Mouse (Mus musculus) liver, embryonic 16.5 days (tissue): Measurements from ENCODE around the gene Tmem184b. TPM values are rescaled to one million over a fixed set of nuclear protein-coding genes. Genes with fewer than 3 reads are reported as not detected.
A peak's percentile ranks its signal among the peaks of the same experiment; 100 is the strongest.

Source experiments
- ATAC-seq: fragments of 200-750 bp; cut with Nextera tagmentation; 2 replicates; pipeline ENCODE4 v1.8.0; 2017; ENCODE audit warnings: low read depth, mild to moderate bottlenecking, moderate number of reproducible peaks, moderate library complexity
- H3K27ac ChIP-seq: fragments of 300-500 bp; sonication (generic); 2 replicates; pipeline ENCODE4 v1.5.1; 2014; ENCODE audit warnings: mild to moderate bottlenecking, low read length
- H3K27me3 ChIP-seq: fragments of 300-500 bp; sonication (generic); 2 replicates; pipeline ENCODE4 v1.6.1; 2014; ENCODE audit warnings: low read depth, low read length, mixed read lengths; ENCODE audit not compliant: control insufficient read depth, insufficient read depth
- H3K36me3 ChIP-seq: fragments of 300-500 bp; sonication (generic); 2 replicates; pipeline ENCODE4 v1.6.1; 2014; ENCODE audit warnings: mild to moderate bottlenecking; ENCODE audit not compliant: control insufficient read depth, insufficient read depth
- H3K4me1 ChIP-seq: fragments of 300-500 bp; sonication (generic); 2 replicates; pipeline ENCODE4 v1.6.1; 2014; ENCODE audit warnings: low read depth, low read length, mixed read lengths; ENCODE audit not compliant: control insufficient read depth
- H3K4me2 ChIP-seq: fragments of 300-500 bp; sonication (generic); 2 replicates; pipeline ENCODE4 v1.6.1; 2014; ENCODE audit warnings: low read depth, low read length, mixed read lengths
- H3K4me3 ChIP-seq: fragments of 300-500 bp; sonication (generic); 2 replicates; pipeline ENCODE4 v1.5.1; 2014; ENCODE audit warnings: low read depth, mild to moderate bottlenecking, low read length
- H3K9ac ChIP-seq: fragments of 300-500 bp; sonication (generic); 2 replicates; pipeline ENCODE4 v1.6.1; 2014; ENCODE audit warnings: low read depth, low read length
- H3K9me3 ChIP-seq: fragments of 300-500 bp; sonication (generic); replicated peaks from 2 replicates; pipeline ENCODE4 v1.6.1; 2016; ENCODE audit warnings: low read length; ENCODE audit not compliant: control insufficient read depth
- WGBS: fragments of 180-500 bp; shearing (Covaris S2); extraction: QIAGEN DNeasy Blood & Tissue Kit; methylation state at CpG from one replicate; pipeline ENCODE4 v1.1.7; 2014; ENCODE audit not compliant: insufficient replicate concordance; 5-methylcytosine and 5-hydroxymethylcytosine counted together
- polyA plus RNA-seq: library from polyadenylated mRNA; unstranded; fragments of >200 nt; fragmentation: Nextera tagmentation; extraction: Ambion mirVana; gene quantifications from 2 replicates; pipeline ENCODE4 v1.2.1, GENCODE M21; 2015

Gene Tmem184b
- 10.4 and 12.1 TPM in 2 replicates for polyA plus RNA-seq

DNA sequence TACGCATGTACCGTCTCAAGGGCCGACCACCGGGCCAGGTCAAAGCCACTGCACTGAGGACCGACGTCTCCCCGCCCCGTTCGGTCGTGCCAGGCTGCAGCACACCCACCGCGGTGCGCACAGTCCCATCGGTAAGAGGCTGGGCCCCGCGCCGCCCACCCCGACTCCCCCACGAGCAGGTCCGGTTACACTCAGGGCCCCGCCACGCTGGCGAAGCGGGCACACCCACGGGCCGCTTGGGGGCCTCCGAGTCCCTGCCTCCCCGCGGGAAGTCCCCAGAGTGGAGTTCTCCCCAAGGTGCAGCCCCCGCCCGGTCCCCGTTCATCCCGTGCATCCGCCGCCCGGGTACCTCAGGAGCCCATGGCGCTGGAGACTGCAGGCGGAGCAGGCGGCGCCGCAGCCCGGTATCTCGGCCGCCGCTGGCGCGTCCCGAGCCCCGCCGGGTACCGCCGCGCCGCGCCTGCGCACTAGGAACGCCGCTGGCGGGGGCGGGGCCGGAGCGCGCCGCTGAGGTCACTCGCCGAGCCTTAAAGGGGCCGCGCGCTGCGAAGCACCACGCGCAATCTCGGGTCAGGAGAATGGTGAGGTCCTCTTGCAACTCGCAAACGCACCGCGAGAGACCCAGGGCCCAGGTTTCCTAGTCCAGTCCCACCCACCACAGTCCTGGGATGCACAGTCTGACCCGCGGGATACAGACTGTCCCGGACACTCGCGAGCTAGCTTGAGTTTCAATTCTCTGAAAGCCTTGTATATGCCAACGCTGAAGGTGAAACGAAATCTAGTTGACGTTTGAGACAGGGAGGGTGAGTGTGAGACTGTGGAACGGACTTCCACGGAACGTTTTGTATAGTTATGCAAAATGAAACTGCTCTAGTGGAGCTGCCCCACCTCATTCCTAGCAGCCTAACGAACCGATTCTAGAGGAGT lies at the start of gene Tmem184b:
TSS of gene Tmem184b (minus strand) at position 734 of the 927 bp plus-strand sequence.
- ATAC-seq = peak; percentile 92
- Histone ChIP-seq H3K9me3 (no peaks in the 10 kb centered on the region), H3K36me3 (no peaks in the 10 kb centered on the region), H3K27me3 (peaks cover 3% of the 10 kb centered on the region; the same call in 1 of the 2 replicates), H3K9ac (peak within 1 kb of the TSS; percentile 77), H3K4me2 (peak within 1 kb of the TSS; percentile 91), H3K4me3 (peak within 1 kb of the TSS; percentile 76), H3K4me1 (peaks cover 20% of the 10 kb centered on the region), H3K27ac (no peak within 1 kb of the TSS)
- WGBS = under 1% methylated on average over 88 of the region's 90 CpGs

DNA sequence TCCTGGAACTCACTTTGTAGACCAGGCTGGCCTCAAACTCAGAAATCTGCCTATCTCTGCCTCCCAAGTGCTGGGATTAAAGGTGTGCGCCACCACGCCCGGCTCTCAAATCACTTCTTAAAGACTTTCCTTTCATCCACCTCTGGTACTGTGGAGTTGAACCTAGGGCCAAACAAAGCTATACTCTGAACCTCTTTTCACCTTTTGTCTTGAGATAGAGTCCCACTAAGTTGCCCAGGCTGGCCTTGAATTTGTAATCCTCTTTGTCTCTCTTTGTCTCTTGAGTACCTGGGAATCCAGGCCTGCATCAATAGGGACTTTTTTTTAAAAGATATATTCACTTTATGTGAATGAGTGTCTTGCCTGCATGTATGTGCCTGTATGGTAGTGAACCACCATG lies 44.7 kb upstream of the Tmem184b start:
- ATAC-seq = no peak
- Histone ChIP-seq H3K36me3 (no peaks in the 10 kb centered on the region), H3K4me1 (no peaks in the 10 kb centered on the region), H3K4me3 (no peak overlapping the region), H3K27ac (no peak overlapping the region), H3K9me3 (no peaks in the 10 kb centered on the region), H3K4me2 (no peak overlapping the region), H3K9ac (no peak overlapping the region), H3K27me3 (no peaks in the 10 kb centered on the region)
- WGBS = 78% methylated on average over 3 of the region's 3 CpGs

DNA sequence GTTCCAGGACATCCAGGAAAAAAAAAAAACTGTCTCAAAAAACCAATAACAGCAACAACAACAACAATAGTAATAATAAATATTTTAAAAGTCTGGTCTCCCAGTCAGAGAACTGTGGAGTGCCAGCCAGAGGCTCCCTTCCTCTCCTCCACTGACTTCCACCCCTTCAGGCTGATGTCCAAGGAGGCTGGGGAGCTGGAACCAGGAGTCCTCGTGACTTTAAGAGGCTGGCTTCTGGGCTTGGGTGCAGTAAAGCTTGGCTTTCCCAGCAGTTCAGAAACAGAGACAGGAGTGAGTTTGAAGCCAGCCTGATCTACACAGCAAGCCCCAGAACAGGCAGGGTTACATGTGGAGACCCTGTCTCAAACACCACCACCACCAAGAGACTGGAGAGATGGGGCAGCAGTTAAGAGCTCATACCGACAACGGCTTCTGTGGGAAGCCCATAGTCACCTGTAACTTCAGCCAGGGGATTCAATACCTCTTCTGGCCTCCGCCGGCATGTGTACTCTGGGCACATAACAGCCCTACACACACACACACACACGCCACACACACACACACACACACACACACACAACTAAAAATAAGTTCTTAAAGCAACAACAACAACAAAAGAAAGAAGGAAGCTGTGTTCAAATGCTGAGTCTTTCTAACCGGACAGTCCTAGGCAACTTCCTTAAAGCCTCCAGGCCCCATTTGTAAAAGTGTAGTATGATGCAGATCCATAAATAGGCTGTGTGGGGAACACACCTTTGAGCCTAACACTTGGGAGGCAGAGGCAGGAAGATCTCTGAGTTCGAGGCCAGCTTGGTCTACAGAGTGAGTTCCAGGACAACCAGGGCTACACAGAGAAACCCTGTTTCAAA lies 42.7 kb upstream of the Tmem184b start:
- H3K4me3 ChIP-seq = no peak overlapping the region
- H3K9ac ChIP-seq = no peak overlapping the region
- no peaks in the 10 kb centered on the region for H3K9me3 ChIP-seq
- peaks cover 2% of the 10 kb centered on the region; the same call in 1 of the 2 replicates for H3K4me1 ChIP-seq
- no peak overlapping the region for H3K27ac ChIP-seq
- 44% methylated on average over 8 of the region's 8 CpGs for WGBS
- H3K4me2 ChIP-seq = no peak overlapping the region
- no peak for ATAC-seq
- H3K27me3 ChIP-seq = peaks cover 14% of the 10 kb centered on the region
- H3K36me3 ChIP-seq = no peaks in the 10 kb centered on the region

DNA sequence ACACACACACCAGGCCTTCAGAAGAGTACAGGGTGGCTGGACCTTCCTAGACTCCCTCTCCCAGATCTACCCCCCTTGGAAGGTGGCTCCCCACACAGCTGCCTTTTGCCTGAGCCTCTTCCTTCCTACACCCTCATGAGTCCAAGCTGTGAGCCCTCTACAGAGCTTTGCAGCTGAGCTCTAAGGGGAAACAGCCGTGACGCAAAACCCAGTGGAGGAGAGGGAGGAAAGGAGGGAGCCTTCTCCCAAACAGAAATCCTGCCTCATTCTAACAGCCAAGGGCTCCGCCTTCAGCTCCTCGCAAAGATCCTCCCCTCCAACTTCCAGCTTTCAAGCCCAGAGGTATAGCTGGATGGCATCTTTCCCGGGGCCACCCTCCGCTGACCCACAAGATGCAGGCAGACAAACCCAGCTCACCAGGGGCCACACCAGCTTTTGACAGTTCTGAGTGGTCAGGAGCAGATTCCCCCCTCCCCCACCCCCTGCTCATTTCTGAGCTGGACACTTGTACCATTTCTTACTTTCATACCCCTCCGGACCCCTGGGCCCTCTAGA lies 40.6 kb upstream of the Tmem184b start:
- H3K4me3 ChIP-seq = no peak overlapping the region
- ATAC-seq = no peak
- peaks cover 2% of the 10 kb centered on the region for H3K4me1 ChIP-seq
- H3K27me3 ChIP-seq = peaks cover 14% of the 10 kb centered on the region
- WGBS = 63% methylated on average over 7 of the region's 7 CpGs
- no peaks in the 10 kb centered on the region for H3K9me3 ChIP-seq
- no peak overlapping the region for H3K9ac ChIP-seq
- no peak overlapping the region for H3K27ac ChIP-seq
- H3K36me3 ChIP-seq = no peaks in the 10 kb centered on the region
- H3K4me2 ChIP-seq = no peak overlapping the region

DNA sequence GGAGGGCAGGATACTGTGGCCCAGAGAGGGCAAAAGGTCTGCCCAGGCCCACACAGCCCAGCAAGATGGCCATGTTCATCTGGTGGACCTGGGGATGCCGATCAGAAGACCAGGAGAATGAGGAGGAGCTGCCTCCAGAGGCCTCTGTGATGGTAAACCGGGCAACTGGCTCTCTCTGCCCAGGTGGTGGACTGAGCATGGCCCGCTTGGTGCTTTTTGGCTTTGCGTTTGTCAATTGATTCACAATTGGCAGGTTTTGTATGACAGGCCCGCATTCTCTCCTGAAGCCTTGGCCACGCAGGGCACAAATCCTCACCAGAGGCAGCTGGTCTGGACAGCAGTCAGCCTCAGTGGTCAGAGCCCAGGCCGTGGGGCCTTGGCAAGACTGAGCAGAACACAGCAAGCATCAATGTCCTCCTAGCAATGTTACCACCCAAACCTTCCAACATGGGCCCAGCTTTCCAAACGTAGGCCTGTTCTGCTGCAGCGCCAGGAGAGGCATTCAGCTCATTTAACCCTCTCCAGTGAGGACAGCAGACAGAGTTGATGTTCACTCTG lies 39.7 kb upstream of the Tmem184b start:
- no peak overlapping the region for H3K4me2 ChIP-seq
- H3K27me3 ChIP-seq = peaks cover 14% of the 10 kb centered on the region
- no peak for ATAC-seq
- H3K27ac ChIP-seq = no peak overlapping the region
- H3K36me3 ChIP-seq = no peaks in the 10 kb centered on the region
- no peak overlapping the region for H3K9ac ChIP-seq
- no peak overlapping the region for H3K4me3 ChIP-seq
- H3K9me3 ChIP-seq = no peaks in the 10 kb centered on the region
- peaks cover 2% of the 10 kb centered on the region for H3K4me1 ChIP-seq
- 72% methylated on average over 9 of the region's 9 CpGs for WGBS

DNA sequence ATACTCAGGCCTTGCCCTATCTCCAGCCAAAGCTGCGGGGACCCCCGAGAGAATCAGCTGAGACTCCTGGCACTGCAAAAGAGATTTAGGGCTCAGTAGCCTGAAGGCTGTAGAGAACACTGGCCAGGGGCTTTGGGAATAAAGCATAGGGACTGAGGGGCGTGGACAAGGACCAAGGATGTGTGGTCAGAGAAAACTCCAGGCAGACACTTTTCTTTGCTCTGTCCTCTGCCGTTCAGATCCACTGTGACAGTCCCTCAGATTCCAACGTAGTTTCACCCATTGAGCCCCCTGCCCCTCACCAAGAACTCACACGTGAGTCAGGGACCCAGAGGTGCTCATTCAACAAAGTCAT lies 38.9 kb upstream of the Tmem184b start:
- no peak for ATAC-seq
- no peaks in the 10 kb centered on the region for H3K9me3 ChIP-seq
- WGBS = 17% methylated on average over 6 of the region's 6 CpGs
- H3K9ac ChIP-seq = peak overlapping the region; percentile 73
- peak overlapping the region; percentile 70 for H3K4me3 ChIP-seq
- H3K36me3 ChIP-seq = no peaks in the 10 kb centered on the region
- no peak overlapping the region for H3K27ac ChIP-seq
- H3K27me3 ChIP-seq = peaks cover 14% of the 10 kb centered on the region
- H3K4me2 ChIP-seq = peak overlapping the region; percentile 71
- H3K4me1 ChIP-seq = peaks cover 2% of the 10 kb centered on the region

DNA sequence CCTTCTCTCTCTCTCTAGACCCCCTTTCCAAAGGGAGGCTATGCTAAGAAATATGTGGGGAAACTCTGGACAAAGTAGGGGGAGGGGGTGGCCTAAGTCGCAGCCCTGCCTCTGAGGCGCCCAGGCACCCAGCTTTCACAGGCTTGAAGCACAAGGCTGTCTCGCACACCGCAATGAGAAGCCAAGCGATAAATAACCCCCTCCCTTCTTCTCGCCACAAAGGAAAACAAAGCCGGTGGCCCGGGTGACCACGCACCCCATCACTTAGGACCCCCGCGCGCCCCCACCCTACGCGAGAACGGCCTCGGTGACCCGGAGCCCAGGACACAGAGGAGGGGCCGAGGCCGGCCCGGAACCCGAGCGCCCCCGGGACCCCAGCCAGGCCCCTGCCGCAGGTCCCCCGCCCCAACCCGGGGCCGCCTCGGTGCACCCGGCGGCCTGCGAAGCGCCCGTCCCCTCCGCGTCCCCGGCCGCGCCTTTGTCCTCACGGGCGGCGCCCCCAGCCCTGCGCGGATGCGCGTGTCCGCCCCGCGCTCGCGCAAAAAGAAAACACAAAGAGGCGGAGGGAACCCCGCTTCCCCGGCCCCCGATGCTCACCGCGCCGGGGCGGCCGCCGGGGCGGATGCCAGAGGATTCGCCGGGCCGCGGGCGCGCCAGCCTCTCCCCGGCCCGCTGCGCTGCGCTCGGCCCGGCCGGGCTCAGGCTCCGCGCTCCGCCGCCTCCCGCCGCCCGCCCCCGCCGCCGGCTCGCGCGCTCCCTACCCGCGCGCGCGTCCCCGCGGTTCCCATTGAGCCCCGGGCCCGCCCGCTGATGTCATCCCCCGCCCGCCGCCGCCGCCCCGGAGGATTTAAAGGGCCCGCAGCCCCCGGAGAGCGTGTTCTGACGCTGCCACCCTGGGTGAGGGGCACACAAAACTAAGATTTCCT lies 38.2 kb upstream of the Tmem184b start:
- Histone ChIP-seq H3K4me2 (peak overlapping the region; percentile 71), H3K27ac (peak overlapping the region; percentile 13; the same call in 1 of the 2 replicates), H3K36me3 (no peaks in the 10 kb centered on the region), H3K9ac (peak overlapping the region; percentile 73), H3K27me3 (peaks cover 14% of the 10 kb centered on the region), H3K4me1 (peaks cover 2% of the 10 kb centered on the region), H3K4me3 (peak overlapping the region; percentile 70), H3K9me3 (no peaks in the 10 kb centered on the region)
- under 1% methylated on average over 70 of the region's 107 CpGs for WGBS
- ATAC-seq = peak; percentile 69
